ENCODE assay signal across 7 mouse cellular contexts in genomic region chr11:102184646-102185495, GRCm38 (mm10). TPM values are rescaled to one million over a fixed set of nuclear protein-coding genes. Genes with fewer than 3 reads are reported as not detected.
DNase-seq lines count a peak whose midpoint lies in the region; ATAC-seq lines count a peak whose summit lies in the region.

Gene Lsm12 (minus strand): TSS chr11:102185296.

- H3K36me3 ChIP-seq in embryonic facial prominence, embryonic 11.5 days (replicated peaks; ENCODE audit: control insufficient read depth, insufficient read depth, low read depth, low read length), result no peaks in the 10 kb centered on the region; the same call in 1 of the 2 replicates
- peaks cover 2% of the 10 kb centered on the region; the same call in 1 of the 2 replicates for H3K36me3 ChIP-seq in limb, embryonic 11.5 days (ENCODE audit: control insufficient read depth, insufficient read depth, low read length)
- H3K36me3 ChIP-seq in midbrain, embryonic 14.5 days (ENCODE audit: control insufficient read depth, insufficient read depth, low read length), result peaks cover 25% of the 10 kb centered on the region

- no peaks in the 10 kb centered on the region for H3K4me1 ChIP-seq in embryonic facial prominence, embryonic 11.5 days (ENCODE audit: control insufficient read depth, insufficient read depth, low read length)
- H3K4me1 ChIP-seq in limb, embryonic 11.5 days (ENCODE audit: control insufficient read depth, insufficient read depth, low read length), result peaks cover 8% of the 10 kb centered on the region; the same call in 1 of the 2 replicates
- peaks cover 17% of the 10 kb centered on the region; the same call in 1 of the 2 replicates for H3K4me1 ChIP-seq in midbrain, embryonic 14.5 days (ENCODE audit: control insufficient read depth, insufficient read depth, low read length)

- H3K4me3 ChIP-seq in embryonic facial prominence, embryonic 11.5 days (ENCODE audit: low read depth, low read length), result peak within 1 kb of the TSS; percentile 78
- H3K4me3 ChIP-seq in limb, embryonic 11.5 days (ENCODE audit: low read depth, low read length), result peak within 1 kb of the TSS; percentile 95
- H3K4me3 ChIP-seq in midbrain, embryonic 14.5 days (replicated peaks; ENCODE audit: low read depth, low read length), result peak within 1 kb of the TSS; percentile 88

- no peaks in the 10 kb centered on the region for H3K27me3 ChIP-seq in embryonic facial prominence, embryonic 11.5 days (ENCODE audit: control insufficient read depth, insufficient read depth, low read length)
- H3K27me3 ChIP-seq in limb, embryonic 11.5 days (ENCODE audit: control insufficient read depth, insufficient read depth, low read length), result no peaks in the 10 kb centered on the region
- H3K27me3 ChIP-seq in midbrain, embryonic 14.5 days (ENCODE audit: control insufficient read depth, insufficient read depth, low read length), result no peaks in the 10 kb centered on the region

- peak within 1 kb of the TSS; percentile 85 for H3K9ac ChIP-seq in embryonic facial prominence, embryonic 11.5 days (replicated peaks; ENCODE audit: low read length)
- peak within 1 kb of the TSS; percentile 86 for H3K9ac ChIP-seq in limb, embryonic 11.5 days (ENCODE audit: low read length)
- peak within 1 kb of the TSS; percentile 86 for H3K9ac ChIP-seq in midbrain, embryonic 14.5 days (replicated peaks; ENCODE audit: low read length)

- peak within 1 kb of the TSS; percentile 71 for H3K4me2 ChIP-seq in embryonic facial prominence, embryonic 11.5 days (ENCODE audit: low read depth, low read length)
- H3K4me2 ChIP-seq in limb, embryonic 11.5 days (ENCODE audit: low read depth, severe bottlenecking), result peak within 1 kb of the TSS; percentile 81
- peak within 1 kb of the TSS; percentile 77 for H3K4me2 ChIP-seq in midbrain, embryonic 14.5 days (ENCODE audit: low read length)

- H3K9me3 ChIP-seq in embryonic facial prominence, embryonic 11.5 days (replicated peaks; ENCODE audit: control insufficient read depth, low read length), result no peaks in the 10 kb centered on the region
- H3K9me3 ChIP-seq in limb, embryonic 11.5 days (ENCODE audit: control insufficient read depth, low read length), result no peaks in the 10 kb centered on the region
- H3K9me3 ChIP-seq in midbrain, embryonic 14.5 days (ENCODE audit: control insufficient read depth, low read length), result no peaks in the 10 kb centered on the region

- peak; percentile 64 for ATAC-seq in embryonic facial prominence, embryonic 11.5 days (replicated peaks; ENCODE audit: insufficient number of reproducible peaks, low FRiP score, low TSS enrichment, low read depth)
- ATAC-seq in limb, embryonic 11.5 days (ENCODE audit: insufficient number of reproducible peaks, low FRiP score, low TSS enrichment, low read depth), result peak; percentile 79
- ATAC-seq in midbrain, embryonic 14.5 days (ENCODE audit: low FRiP score, low TSS enrichment), result peak; percentile 91

- peak within 1 kb of the TSS; percentile 79 for H3K27ac ChIP-seq in embryonic facial prominence, embryonic 11.5 days (replicated peaks; ENCODE audit: low read depth, low read length)
- H3K27ac ChIP-seq in limb, embryonic 11.5 days (replicated peaks; ENCODE audit: low read depth, low read length), result peak within 1 kb of the TSS; percentile 86
- peak within 1 kb of the TSS; percentile 96 for H3K27ac ChIP-seq in midbrain, embryonic 14.5 days (replicated peaks; ENCODE audit: low read depth, low read length)

- DNase-seq in adrenal gland, postnatal 14 days, result peak; percentile 98
- peak; percentile 97 for DNase-seq in embryonic facial prominence, embryonic 11.5 days (ENCODE audit: low spot score)
- DNase-seq in heart, adult 11 months, result peak; percentile 99
- DNase-seq in kidney, adult 18-20 months, result peak; percentile 96
- peak; percentile 97 for DNase-seq in limb, embryonic 11.5 days (ENCODE audit: low spot score)
- peak; percentile 98 for DNase-seq in midbrain, embryonic 14.5 days
- DNase-seq in spleen, adult 18-20 months, result peak; percentile 95 to 99

- under 1% methylated on average over 64 of the region's 70 CpGs for WGBS in embryonic facial prominence, embryonic 11.5 days
- WGBS in limb, embryonic 11.5 days, result under 1% methylated on average over 70 of the region's 70 CpGs
- WGBS in midbrain, embryonic 14.5 days, result under 1% methylated on average over 70 of the region's 70 CpGs

RNA-seq across cellular contexts. Expression of gene Lsm12, which starts in this region (rescaled TPM):
- 78.7 and 81.0 TPM in 2 replicates for total RNA-seq in adrenal gland, postnatal 14 days (2021)
- 71.3 and 76.5 TPM in 2 replicates for polyA plus RNA-seq in embryonic facial prominence, embryonic 11.5 days (2014; fragmentation: Nextera tagmentation; extraction: Ambion mirVana)
- 74.5 and 88.5 TPM in 2 replicates for polyA plus RNA-seq in limb, embryonic 11.5 days (2014; fragmentation: Nextera tagmentation; extraction: Ambion mirVana)
- 76.0 and 80.9 TPM in 2 replicates for polyA plus RNA-seq in midbrain, embryonic 14.5 days (2014; fragmentation: Nextera tagmentation; extraction: Ambion mirVana)

Comparison
In these comparisons a context has a peak if more than half of its experiments do, and no peak if none do; other contexts are left out.
1. Peak in every context shown above with its lines: DNase-seq, ATAC-seq, H3K4me3 ChIP-seq and H3K27ac ChIP-seq.